Mouse (Mus musculus) embryonic facial prominence, embryonic 11.5 days (tissue): ENCODE data around the gene Bcl2l13. TPM values are rescaled to one million over a fixed set of nuclear protein-coding genes. Genes with fewer than 3 reads are reported as not detected.

ENCODE experiments used
- ATAC-seq: fragments of 200-750 bp; cut with Nextera tagmentation; replicated peaks from 2 replicates; pipeline ENCODE4 v1.8.0; 2017; ENCODE audit warnings: low read depth; ENCODE audit not compliant: insufficient number of reproducible peaks, low FRiP score, low TSS enrichment
- DNase-seq: peaks from one replicate; pipeline ENCODE4 v3.0.0-alpha.2; 2015; ENCODE audit warnings: low spot score
- H3K27ac ChIP-seq: fragments of 300-500 bp; sonication (generic); replicated peaks from 2 replicates; pipeline ENCODE4 v1.5.1; 2014; ENCODE audit warnings: mild to moderate bottlenecking, low read depth, low read length, control low read depth
- H3K27me3 ChIP-seq: fragments of 300-500 bp; sonication (generic); 2 replicates; pipeline ENCODE4 v1.6.1; 2014; ENCODE audit warnings: mild to moderate bottlenecking, low read length, moderate library complexity, mixed read lengths; ENCODE audit not compliant: control insufficient read depth, insufficient read depth
- H3K36me3 ChIP-seq: fragments of 300-500 bp; sonication (generic); replicated peaks from 2 replicates; pipeline ENCODE4 v1.6.1; 2014; ENCODE audit warnings: low read depth, mild to moderate bottlenecking, low read length, moderate library complexity, mixed read lengths; ENCODE audit not compliant: control insufficient read depth, insufficient read depth
- H3K4me1 ChIP-seq: fragments of 300-500 bp; sonication (generic); 2 replicates; pipeline ENCODE4 v1.6.1; 2014; ENCODE audit warnings: low read length, mixed read lengths; ENCODE audit not compliant: control insufficient read depth, insufficient read depth
- H3K4me2 ChIP-seq: fragments of 300-500 bp; sonication (generic); 2 replicates; pipeline ENCODE4 v1.6.1; 2014; ENCODE audit warnings: low read depth, mild to moderate bottlenecking, control low read depth, low read length, moderate library complexity
- H3K4me3 ChIP-seq: fragments of 300-500 bp; sonication (generic); 2 replicates; pipeline ENCODE4 v1.5.1; 2014; ENCODE audit warnings: low read depth, low read length, control low read depth
- H3K9ac ChIP-seq: fragments of 300-500 bp; sonication (generic); replicated peaks from 2 replicates; pipeline ENCODE4 v1.6.1; 2014; ENCODE audit warnings: mild to moderate bottlenecking, control low read depth, low read length
- H3K9me3 ChIP-seq: fragments of 300-500 bp; sonication (generic); replicated peaks from 2 replicates; pipeline ENCODE4 v1.6.1; 2016; ENCODE audit warnings: mild to moderate bottlenecking, low read length, inconsistent platforms, mixed read lengths; ENCODE audit not compliant: control insufficient read depth
- WGBS: fragments of 180-500 bp; shearing (Covaris S2); extraction: QIAGEN DNeasy Blood & Tissue Kit; methylation state at CpG from one replicate; pipeline ENCODE4 v1.1.7; 2014; 5-methylcytosine and 5-hydroxymethylcytosine counted together
- microRNA-seq: library from miRNA; unstranded; fragments of <30 nt; microRNA quantifications from one replicate; pipeline ENCODE4, GENCODE M21; 2016; ENCODE audit warnings: borderline number of aligned reads
- polyA plus RNA-seq: library from polyadenylated mRNA; unstranded; fragments of >200 nt; fragmentation: Nextera tagmentation; extraction: Ambion mirVana; gene quantifications from 2 replicates; pipeline ENCODE4 v1.2.1, GENCODE M21; 2014

Gene Bcl2l13
- polyA plus RNA-seq, 1 experiment from 2014 or later, result 40.1 TPM

- no peaks in the 10 kb centered on the region for H3K27me3 ChIP-seq
- no peaks in the 10 kb centered on the region for H3K4me1 ChIP-seq
- H3K9ac ChIP-seq, result no peak overlapping the region
- no peak overlapping the region for H3K27ac ChIP-seq
- no peak for ATAC-seq
- DNase-seq, result no peak
- no peak overlapping the region for H3K4me2 ChIP-seq
- H3K36me3 ChIP-seq, result no peaks in the 10 kb centered on the region
- no peak overlapping the region for H3K4me3 ChIP-seq
- WGBS, result 76% methylated on average over 3 of the region's 3 CpGs
- H3K9me3 ChIP-seq, result no peaks in the 10 kb centered on the region
These were observed 103.8 kb downstream of the Bcl2l13 start for GRCm38 (mm10) chr6:120939783-120940182.

DNA sequence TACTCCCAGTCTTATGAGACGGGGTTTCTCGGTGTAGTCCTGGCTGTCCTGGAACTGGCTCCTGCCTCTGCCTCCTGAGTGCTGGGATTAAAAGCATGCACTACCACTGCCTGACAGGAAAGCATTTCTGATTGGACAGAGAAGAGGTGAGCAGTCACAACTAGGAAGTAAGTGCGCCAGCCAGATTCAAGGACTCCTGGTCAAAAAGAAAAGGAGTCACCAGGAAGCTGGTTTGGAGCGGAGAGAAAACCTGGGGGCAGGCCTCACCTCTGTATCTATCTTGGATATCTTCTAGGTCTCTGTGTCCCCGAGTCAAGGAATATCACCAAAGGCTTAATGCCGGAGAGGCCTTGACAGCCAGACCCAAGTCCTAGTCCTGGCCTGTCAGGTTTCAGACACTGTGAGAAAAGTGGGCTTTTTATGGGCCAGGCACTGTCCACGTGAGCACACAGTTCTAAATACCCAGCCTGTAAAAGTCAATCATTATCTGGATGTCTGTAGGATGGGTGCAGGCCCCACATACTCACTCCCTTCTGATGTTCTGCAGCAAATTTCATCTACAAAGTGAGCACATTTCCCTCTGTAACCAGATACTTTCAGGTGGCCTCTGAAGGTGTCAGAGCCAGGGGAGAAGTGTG lies 104.6 kb downstream of the Bcl2l13 start:
- 85% methylated on average over 7 of the region's 7 CpGs for WGBS
- H3K27me3 ChIP-seq, result no peaks in the 10 kb centered on the region
- no peaks in the 10 kb centered on the region for H3K9me3 ChIP-seq
- no peak overlapping the region for H3K27ac ChIP-seq
- H3K4me1 ChIP-seq, result no peaks in the 10 kb centered on the region
- no peak overlapping the region for H3K9ac ChIP-seq
- no peak overlapping the region for H3K4me2 ChIP-seq
- ATAC-seq, result no peak
- no peaks in the 10 kb centered on the region for H3K36me3 ChIP-seq
- no peak for DNase-seq
- no peak overlapping the region for H3K4me3 ChIP-seq

- H3K9ac ChIP-seq, result no peak overlapping the region
- DNase-seq (no peak), ATAC-seq (no peak)
- H3K27ac ChIP-seq, result no peak overlapping the region
- 85% methylated on average over 7 of the region's 7 CpGs for WGBS
- no peaks in the 10 kb centered on the region for H3K9me3 ChIP-seq
- H3K4me2 ChIP-seq, result no peak overlapping the region
- no peak overlapping the region for H3K4me3 ChIP-seq
- H3K4me1 ChIP-seq, result no peaks in the 10 kb centered on the region
- H3K36me3 ChIP-seq, result no peaks in the 10 kb centered on the region
- no peaks in the 10 kb centered on the region for H3K27me3 ChIP-seq
These were observed 105.1 kb downstream of the Bcl2l13 start for GRCm38 (mm10) chr6:120941084-120941481.

DNA sequence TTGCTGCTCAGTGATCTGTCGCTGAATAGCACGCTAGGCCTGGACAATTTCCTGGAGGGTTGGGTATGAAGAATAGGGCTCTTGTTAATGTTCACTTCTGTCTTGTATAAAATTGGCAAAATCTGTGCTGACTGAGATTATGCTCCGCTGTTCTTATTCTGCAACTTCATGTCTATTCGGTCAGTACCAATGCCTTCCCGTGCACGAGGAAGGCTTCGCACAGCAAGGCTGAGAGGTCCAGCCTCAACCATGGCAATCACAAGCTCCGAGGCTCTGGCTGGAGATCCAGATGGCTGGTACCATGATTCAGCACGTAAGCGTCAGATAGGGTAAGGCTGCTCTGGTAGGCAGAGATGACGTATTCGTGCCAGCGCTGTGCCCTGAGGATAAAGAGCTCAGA lies 105.6 kb downstream of the Bcl2l13 start:
- H3K4me3 ChIP-seq, result no peak overlapping the region
- no peak overlapping the region for H3K27ac ChIP-seq
- ATAC-seq (no peak), DNase-seq (no peak)
- no peaks in the 10 kb centered on the region for H3K9me3 ChIP-seq
- no peaks in the 10 kb centered on the region for H3K4me1 ChIP-seq
- 94% methylated on average over 13 of the region's 13 CpGs for WGBS
- H3K4me2 ChIP-seq, result no peak overlapping the region
- H3K27me3 ChIP-seq, result no peaks in the 10 kb centered on the region
- H3K36me3 ChIP-seq, result no peaks in the 10 kb centered on the region
- no peak overlapping the region for H3K9ac ChIP-seq

Small RNA genes within 50 kb of the gene (microRNA-seq; reads per million reads assigned to microRNA genes)
- not detected for gene Gm25193

Other genes with a start within 250 kb of the Bcl2l13 start
- gene Cecr2, start 169.8 kb upstream of the Bcl2l13 start, polyA plus RNA-seq, result 7.2 and 8.2 TPM in 2 replicates
- gene Slc25a18, start 62.6 kb upstream of the Bcl2l13 start, polyA plus RNA-seq, result 0.21 and 0.36 TPM in 2 replicates
- gene Atp6v1e1, start 13.4 kb upstream of the Bcl2l13 start, polyA plus RNA-seq, result 144 and 147 TPM in 2 replicates
- 17.6 and 19.8 TPM in 2 replicates for gene Bid, start 80.6 kb downstream of the Bcl2l13 start, polyA plus RNA-seq